Mouse (Mus musculus) kidney, postnatal 4 days (tissue): ENCODE measurements around the gene Fgfr3.

Experiments
- DNase-seq, 2 experiments: peaks; one replicate each; pipeline ENCODE4 v3.0.0; 2021; ENCODE audit warnings: mixed read lengths in 2 of 2

Gene Fgfr3

GRCm38 (mm10) chr5:33730516-33730915 lies 9.0 kb downstream of the Fgfr3 start:
- DNase-seq: no peak

GRCm38 (mm10) chr5:33731051-33731450 lies 9.6 kb downstream of the Fgfr3 start:
- no peak for DNase-seq

- DNase-seq: no peak
Measured at GRCm38 (mm10) chr5:33733837-33734236, 12.4 kb downstream of the Fgfr3 start.

- DNase-seq: no peak
Measured at GRCm38 (mm10) chr5:33735412-33736092, 14.1 kb downstream of the Fgfr3 start.

- peak; percentile 54 to 66 for DNase-seq
Measured at GRCm38 (mm10) chr5:33736230-33736629, 14.8 kb downstream of the Fgfr3 start.

GRCm38 (mm10) chr5:33737903-33738321 lies 16.4 kb downstream of the Fgfr3 start:
- DNase-seq: peak; percentile 90 to 91

- no peak for DNase-seq
Measured at GRCm38 (mm10) chr5:33738341-33738740, 16.9 kb downstream of the Fgfr3 start.

GRCm38 (mm10) chr5:33740548-33740947 lies 19.1 kb downstream of the Fgfr3 start:
- DNase-seq: no peak

- DNase-seq: no peak
Measured at GRCm38 (mm10) chr5:33743481-33743880, 22.0 kb downstream of the Fgfr3 start.

- no peak for DNase-seq
Measured at GRCm38 (mm10) chr5:33777195-33777594, 55.7 kb downstream of the Fgfr3 start.

- DNase-seq: no peak
Measured at GRCm38 (mm10) chr5:33781964-33782344, 60.5 kb downstream of the Fgfr3 start.

- peak; percentile 94 to 96 for DNase-seq
Measured at GRCm38 (mm10) chr5:33782345-33782998, 61.0 kb downstream of the Fgfr3 start, which contains the start of gene Letm1. TSS of gene Letm1 (minus strand) at chr5:33782817.

- no peak for DNase-seq
Measured at GRCm38 (mm10) chr5:33782999-33783390, 61.5 kb downstream of the Fgfr3 start.
